Mouse (Mus musculus) c-Kit-positive CD71-negative TER-119-negative erythroid progenitor cells, embryonic 14.5 days (primary cell): Measurements from ENCODE around the gene Ranbp2.
A peak's percentile ranks its signal among the peaks of the same experiment; 100 is the strongest.

Experiments used
- DNase-seq: peaks from one replicate; pipeline ENCODE4 v3.0.0-alpha.2; 2013; ENCODE audit warnings: low read depth

Ranbp2 gene

DNA sequence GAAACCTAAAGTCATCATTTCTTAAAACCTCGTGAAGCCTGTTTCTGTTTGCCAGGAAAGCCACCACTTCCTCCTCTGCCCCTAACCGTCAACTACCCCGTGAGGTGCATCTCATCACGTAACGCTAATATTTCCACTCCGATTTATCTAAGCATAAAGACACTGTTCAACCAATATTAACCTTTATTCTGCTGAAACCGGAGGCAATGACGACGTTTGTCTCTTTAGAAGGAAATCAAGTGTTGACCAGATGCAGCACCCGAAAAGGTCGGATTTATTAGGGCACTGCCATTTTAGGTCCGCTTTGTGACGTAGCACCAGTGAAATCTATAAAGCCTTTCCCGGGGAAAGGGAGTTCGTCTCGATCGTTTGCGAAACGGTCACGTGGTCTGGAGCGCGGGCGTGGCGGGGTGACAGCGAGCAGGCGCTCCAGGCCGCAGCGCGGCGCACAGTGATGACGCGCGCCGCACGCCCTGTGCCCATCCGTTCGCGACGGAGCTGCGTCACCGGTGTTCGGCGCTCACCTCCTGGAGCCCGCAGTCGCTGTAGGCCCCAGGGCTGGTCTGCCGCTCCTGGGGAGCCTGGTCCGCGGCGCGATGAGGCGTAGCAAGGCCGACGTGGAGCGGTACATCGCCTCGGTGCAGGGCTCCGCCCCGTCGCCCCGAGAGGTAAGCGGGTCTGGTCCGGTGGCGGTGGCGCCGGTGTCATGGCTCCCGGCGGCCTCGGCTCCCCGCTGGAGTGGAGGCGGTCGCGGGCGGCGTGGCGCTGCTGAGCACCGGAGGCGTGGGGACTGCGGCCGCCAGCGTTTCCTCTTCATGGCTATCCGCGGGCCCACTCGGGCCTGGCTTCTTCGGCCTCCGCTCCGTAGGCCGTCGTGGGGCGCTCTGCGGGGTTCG, at the start of gene Ranbp2:
Gene Ranbp2, plus strand, starts transcription at position 537 of the 896 bp plus-strand sequence.
- peak; percentile 97 for DNase-seq

DNA sequence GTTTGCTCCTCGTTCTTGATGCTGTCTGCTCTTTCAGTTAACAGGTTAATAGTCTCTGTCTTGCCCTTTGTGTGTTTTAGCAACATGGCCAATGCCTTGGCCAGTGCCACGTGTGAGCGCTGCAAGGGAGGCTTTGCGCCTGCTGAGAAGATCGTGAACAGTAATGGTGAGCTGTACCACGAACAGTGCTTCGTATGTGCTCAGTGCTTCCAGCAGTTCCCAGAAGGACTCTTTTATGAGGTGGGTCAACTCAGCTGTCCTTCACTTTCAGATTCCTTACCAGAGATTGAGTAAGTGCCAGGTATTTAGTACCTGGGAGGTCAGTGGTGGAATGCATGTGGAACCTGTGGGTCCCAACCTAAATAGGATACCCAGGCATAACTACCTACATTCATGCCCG, 47.8 kb upstream of the Ranbp2 start:
- DNase-seq, result no peak

DNA sequence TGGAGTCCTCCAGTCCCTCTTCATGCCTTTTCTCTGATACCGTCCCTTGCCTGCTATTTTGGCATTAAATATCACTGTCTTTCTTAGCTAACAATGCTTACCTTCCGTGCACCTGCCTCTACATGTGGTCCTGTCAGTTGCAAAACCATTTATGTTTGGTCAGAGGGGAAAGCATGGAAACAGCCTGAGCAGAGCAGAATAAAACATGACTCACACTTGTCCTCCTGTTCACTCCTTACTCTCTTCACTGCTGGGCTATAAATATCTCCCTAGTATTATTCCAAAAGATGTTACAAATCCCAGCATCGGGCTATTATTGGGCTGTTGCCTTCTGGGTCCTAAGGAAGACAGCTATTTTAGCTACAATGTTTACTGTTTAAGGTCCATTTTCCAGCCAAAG, 44.9 kb upstream of the Ranbp2 start:
- DNase-seq, result no peak

DNA sequence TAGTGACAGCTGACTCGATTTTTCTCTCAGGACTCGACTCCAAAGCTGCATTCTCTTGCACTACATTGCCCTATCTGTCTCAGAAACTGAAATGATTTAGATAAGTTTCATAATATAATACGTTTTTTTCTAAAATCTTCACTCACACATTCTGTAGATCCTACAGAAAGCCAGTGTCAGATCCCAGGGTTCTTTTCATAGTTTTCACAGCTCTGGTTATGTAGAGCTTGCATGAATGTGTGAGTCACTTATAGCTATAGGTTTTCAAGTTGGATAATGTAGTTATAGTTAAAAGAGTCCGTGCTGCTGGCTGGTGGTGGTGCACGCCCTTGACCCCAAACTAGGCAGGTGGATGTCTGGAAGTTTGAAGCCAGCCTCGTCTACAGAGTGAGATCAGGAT, 42.1 kb upstream of the Ranbp2 start:
- no peak for DNase-seq

DNA sequence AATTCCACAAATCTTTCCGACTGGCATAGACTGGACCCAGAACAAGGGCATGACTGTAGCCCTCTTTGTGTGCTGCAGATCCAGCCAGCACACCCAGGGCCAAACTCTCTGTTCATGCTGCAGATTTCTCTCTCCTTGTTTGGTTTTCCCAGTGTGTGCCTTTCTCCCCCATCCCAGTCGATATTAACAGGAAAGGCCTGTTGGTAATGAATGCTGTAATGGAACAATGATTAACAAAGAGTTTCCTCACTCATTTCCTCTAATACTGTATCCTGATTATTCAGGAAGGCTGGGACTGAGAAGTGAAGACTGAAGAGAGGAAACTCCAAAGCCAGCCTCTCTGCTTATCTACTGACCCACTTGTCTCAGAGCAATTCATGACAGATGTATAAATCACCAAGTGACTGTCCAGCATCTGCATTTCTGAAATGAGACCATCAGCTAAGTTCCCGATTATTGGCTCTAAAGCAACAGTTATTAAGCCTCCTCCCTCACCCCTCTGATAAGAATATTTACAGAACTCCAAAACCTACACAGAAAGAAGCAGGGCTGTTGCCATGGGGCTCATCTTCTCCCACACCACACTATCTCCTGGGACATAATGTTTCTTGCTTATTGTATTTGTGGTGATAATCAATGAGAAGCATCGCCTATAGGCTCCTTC, 41.3 kb upstream of the Ranbp2 start:
- DNase-seq, result no peak

DNA sequence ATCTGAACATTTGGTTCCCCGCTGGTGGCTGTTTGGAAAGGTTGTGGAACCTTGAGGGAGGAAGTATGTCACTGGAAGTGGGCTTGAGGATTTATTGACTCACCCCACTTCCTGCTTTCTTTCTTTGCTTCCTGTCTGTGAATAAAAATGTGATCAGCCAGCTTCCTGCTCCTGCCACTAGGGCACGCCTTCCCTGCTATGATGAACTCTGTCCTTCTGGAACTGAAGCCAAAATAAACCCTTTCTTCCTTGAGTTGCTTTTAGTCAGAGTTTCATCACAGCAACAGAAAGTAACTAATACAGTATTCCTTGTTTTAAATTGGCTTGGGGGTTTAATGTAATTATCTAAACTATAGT, 40.8 kb upstream of the Ranbp2 start:
- no peak for DNase-seq

DNA sequence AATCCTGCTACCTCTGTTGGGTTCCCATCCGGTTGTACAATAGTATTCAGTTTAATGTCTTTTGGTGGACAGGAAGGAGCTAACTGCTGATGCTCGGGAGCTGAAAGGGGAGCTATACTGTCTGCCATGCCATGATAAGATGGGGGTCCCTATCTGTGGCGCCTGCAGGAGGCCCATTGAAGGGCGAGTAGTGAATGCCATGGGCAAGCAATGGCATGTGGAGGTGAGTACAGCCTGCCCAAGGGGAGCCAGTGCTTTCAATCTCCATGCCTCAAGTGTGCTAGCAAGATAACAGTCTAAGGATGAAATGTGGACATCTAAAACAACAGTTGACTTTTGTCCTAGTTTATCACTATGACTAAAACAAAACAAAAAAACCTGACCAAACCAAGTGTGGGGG, 34.4 kb upstream of the Ranbp2 start:
- DNase-seq, result no peak

DNA sequence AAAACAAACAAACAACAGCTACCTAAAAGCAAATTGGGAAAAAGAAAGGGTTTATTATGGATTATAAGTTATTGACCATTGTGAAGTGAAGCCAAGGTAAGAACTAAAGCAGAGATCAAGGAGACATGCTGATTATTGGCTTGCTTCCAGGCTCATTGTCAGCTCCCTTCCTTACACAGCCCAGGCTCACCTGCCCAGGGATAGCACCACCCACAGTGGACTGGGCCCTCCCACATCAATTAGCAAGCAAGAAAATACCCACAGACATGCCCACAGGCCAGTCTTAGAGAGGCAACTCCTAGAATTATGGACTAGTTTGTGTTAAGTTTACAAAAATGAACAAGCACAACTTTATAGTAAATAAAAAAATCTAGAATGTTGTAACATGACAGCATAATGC, 33.9 kb upstream of the Ranbp2 start:
- DNase-seq, result no peak

DNA sequence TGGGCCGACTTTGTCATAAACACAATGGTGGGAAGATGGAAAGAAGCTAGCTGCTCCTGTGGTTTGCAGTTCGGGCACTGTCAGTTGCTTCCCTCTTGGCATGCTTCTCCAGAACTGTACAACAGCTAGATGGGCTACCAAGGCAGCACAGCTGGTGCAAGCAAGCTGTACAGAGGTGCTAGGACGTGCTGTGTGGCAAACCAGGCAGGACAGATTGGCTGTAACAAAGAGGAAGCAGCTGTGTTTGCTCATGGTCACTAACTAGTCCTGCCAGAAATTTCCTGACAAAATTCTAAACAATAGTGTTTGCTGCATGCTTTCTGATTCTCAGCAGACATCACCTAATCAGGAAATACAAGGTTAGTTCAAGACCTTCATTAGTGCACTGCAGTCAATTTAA, 30.0 kb upstream of the Ranbp2 start:
- DNase-seq, result no peak

DNA sequence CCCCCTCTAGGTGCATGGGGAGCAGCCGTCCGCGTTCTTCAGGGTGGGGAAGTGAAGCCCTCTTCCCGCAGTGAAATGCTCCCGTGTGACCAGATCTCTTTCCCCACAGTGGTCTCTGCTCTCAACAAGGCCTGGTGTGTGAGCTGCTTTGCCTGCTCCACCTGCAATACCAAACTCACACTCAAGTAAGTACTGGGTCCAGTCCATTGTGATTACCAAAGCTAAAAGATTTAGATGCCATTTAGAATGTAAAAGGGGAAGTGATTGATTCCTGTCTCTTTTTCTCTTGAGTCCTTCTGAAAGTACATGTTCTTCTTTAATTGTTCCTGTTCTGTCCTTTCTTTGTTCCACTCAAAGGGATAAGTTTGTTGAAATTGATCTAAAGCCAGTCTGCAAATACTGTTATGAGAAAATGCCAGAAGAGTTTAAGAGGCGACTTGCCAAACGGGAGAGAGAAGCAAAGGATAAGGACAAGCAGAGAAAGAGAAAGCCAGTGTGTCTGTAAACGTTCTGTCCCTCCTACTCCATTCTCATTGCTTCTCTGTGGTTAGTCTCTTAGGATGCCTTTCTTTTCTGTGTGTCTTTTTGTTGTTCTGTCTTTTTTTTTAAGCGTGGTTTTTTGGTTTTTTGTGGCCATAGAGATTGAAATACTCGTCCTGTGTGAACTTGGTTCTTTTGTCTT, 28.3 kb upstream of the Ranbp2 start:
- DNase-seq, result no peak

DNA sequence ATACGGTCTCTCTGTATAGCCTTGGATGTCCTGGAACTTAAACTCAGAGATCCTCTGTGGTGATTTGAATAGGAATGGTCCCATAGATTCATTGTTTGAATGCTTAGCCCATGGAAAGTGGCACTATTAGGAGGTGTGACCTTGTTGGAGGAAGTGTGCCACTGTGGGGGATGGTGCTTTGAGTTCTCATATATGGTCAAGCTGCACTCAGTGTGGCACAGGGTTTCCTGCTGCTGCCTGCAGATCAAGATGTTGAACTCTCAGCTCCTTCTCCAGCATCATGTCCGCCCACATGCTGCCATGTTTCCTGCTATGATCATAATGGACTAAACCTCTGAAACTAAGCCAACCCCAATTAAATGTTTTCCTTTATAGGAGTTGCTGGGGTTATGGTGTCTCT, 18.8 kb upstream of the Ranbp2 start:
- no peak for DNase-seq

DNA sequence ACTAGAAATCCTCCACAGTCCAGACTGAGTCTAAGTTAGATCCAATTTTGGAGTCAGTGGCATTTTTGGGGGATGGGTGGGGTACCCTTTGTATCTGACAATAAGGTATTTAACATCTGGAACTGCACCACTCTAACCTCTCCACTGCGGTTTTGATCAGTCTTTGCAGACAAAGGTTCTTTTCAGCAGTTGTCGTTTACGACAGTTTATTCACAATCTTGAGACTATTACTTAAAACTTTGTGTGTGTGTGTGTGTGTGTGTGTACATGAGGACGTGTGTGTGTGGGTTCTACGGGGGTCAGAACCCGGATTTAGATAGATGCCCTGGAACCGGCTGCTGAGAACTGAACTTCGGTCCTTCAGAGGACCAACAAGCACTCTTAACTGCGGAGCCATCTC, 870 bp upstream of the Ranbp2 start:
- DNase-seq, result peak; percentile 16

DNA sequence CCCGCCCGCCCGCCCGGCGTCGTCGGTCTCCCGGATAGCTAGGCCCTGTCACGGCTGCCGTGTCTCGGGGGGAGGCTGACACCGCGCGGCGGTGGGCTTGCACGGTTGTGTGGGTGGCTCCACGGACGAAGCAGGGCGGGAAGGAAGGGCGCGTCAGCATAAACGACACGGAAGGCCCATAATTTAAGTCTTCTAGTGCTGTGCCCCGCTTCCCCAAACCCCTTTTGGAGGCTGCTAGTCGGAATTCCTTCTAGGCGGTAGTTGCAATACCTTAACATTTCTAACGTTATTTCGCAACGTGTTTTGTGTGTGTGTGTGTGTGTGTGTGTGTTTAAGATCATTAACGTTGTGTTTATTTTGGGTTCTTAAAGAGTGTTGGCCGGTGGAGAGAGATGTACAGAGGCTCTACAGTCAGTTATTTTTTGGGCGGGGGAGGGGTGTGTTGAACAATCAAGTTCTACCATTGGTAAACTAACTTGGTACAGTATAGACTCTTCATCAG, 611 bp downstream of the Ranbp2 start:
- DNase-seq, result peak; percentile 25

DNA sequence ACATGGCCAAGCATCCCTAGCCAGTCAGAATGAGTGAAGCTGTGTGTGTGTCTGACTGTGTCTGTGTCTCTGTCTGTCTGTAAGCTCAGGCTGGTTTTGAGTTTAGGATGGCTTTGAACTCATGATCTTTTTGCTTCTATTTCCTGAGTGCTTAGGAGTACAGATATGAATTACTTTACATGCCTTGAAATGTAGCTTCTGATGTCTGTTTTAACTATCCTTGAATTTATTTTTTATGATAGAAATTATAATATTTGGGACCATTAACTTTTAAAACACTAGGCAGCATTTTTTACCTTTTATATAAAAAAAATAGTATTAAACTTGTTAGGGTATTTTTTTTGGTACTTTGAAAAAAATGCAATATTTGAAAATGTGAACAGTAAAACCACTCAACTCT, 4.9 kb downstream of the Ranbp2 start:
- DNase-seq, result no peak

DNA sequence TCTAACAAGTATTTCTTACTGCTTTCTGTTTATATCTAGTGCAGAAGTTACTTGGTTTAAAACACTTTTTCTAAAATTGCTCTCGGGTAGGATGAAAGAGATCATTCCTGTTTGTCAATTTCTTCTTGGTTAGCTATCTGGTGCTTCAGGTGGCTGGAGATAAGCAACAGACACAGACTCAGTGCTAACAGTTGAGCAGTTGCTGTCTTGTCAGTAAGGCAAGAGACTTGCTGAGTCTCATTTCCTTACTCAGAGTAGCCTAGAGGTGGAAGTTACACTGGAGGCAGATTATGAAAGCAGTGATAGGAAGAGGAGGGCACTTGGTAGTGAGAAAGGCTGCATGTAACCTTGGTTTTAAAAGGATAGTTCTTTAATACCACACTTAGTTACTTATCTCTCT, 5.5 kb downstream of the Ranbp2 start:
- no peak for DNase-seq

DNA sequence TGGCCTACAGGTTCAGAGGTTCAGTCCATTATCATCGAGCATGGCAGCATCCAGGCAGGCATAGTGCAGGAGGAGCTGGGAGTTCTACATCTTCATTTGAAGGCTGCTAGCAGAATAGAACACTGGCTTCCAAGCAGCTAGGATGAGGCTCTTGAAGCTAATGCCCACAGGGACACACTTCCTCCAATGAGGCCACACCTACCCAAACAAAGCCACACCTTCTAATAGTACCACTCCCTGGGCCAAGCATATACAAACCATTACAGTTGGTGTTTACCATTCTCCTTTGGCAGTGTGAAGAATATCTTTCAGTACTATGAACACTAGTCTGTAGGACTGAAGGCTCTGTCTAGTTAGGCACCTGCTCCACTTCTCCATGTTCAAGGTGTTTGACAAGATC, 13.2 kb downstream of the Ranbp2 start:
- no peak for DNase-seq

DNA sequence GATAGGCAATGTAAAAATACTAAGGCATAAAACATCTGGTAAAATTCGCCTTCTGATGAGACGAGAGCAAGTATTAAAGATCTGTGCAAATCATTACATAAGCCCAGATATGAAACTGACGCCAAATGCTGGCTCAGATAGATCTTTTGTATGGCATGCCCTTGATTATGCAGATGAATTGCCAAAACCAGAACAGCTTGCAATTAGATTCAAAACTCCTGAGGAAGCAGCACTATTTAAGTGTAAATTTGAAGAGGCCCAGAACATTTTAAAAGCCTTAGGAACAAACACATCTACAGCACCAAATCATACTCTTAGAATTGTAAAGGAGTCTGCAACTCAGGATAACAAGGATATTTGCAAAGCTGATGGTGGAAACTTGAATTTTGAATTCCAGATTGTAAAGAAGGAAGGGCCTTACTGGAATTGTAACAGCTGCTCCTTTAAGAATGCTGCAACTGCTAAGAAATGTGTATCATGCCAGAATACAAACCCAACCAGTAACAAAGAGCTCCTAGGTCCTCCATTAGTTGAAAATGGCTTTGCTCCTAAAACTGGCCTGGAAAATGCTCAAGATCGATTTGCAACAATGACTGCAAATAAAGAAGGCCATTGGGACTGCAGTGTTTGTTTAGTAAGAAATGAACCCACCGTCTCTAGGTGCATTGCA, 30.5 kb downstream of the Ranbp2 start:
- DNase-seq, result no peak

DNA sequence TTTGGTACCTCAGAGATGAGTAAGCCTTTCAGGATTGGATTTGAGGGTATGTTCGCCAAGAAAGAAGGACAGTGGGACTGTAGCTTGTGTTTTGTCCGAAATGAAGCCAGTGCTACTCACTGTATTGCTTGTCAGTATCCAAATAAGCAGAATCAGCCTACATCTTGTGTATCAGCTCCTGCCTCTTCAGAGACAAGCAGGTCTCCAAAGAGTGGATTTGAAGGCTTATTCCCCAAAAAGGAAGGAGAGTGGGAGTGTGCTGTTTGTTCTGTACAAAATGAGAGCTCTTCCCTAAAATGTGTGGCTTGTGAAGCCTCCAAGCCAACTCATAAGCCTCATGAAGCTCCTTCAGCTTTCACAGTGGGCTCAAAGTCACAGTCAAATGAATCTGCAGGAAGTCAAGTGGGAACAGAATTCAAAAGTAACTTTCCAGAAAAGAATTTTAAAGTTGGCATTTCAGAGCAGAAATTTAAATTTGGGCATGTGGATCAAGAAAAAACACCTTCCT, 31.4 kb downstream of the Ranbp2 start:
- no peak for DNase-seq

DNA sequence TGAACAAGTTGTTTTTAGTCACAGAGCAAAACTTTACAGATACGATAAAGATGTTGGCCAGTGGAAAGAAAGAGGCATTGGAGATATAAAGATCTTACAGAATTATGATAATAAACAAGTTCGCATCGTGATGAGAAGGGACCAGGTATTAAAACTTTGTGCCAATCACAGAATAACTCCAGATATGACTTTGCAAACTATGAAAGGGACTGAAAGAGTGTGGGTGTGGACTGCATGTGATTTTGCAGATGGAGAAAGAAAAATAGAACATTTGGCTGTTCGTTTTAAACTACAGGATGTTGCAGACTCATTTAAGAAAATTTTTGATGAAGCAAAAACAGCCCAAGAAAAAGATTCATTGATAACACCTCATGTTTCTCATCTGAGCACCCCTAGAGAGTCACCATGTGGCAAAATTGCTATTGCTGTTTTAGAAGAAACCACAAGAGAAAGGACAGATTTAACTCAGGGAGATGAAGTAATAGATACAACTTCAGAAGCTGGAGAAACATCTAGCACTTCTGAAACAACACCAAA, 33.3 kb downstream of the Ranbp2 start:
- no peak for DNase-seq

DNA sequence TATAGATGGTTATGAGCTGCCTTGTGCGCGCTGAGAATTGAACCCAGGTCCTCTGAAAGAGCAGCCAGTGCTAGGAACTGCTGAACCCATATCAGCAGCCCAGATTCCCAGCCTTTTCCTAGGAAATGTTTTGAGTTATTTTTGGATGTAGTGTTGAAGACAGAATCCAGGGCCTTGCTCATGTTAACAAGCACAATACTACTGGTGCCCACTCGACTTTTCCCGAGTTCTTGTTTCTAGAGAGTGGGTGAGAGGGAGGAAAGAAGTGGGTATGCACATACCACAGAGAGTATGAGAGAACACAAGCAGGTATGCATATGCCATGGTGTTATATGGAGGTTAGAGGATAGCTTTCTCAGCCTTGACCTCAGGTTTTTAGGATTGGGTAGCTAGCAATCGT, 44.3 kb downstream of the Ranbp2 start:
- no peak for DNase-seq

DNA sequence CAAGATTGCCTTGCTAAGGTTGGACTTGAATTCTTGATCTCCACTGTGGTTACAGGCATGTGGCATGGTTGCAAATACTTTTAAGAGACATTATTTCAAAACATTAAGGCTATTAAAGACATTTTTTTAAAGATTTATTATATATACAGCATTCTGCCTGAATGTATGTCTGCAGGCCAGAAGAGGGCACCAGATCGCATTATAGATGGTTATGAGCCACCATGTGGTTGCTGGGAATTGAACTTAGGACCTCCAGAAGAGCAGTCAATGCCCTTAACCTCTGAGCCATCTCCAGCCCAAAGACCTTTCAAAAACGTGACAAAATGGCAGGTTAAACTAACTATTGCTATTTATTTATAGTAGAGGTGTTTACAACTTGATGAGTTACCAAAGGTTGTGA, 48.9 kb downstream of the Ranbp2 start:
- DNase-seq, result no peak

DNA sequence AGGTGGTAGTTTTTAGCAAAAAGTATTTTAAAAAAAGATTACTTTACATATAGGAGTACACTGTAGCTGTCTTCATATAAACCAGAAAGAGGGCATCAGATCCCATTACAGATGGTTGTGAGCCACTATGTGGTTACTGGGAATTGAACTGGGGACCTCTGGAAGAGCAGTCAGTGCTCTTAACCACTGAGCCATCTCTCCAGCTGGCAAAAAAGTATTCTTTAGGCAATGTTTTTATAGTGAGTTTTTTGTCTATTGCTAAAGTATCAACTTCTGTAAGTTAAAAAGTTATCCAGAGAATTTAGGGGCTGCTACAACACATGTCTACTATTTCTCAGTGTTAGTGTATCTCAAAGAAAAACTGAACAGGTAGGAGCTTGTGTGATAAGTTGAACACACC, 50.0 kb downstream of the Ranbp2 start:
- no peak for DNase-seq
